Mouse (Mus musculus) G1E (cell line): ENCODE measurements at regions not wholly inside any gene's neighbourhood (a gene's known extent, or its start where the extent isn't known, plus 50 kb on each side); places are given as distances from the start of the nearest gene placed in this dataset.

ENCODE experiments used
- CTCF ChIP-seq: IDR thresholded peaks from 2 replicates; pipeline ENCODE4 v1.5.1; 2012; ENCODE audit warnings: low read depth, low read length, inconsistent platforms, mixed read lengths
- GATA1 ChIP-seq: IDR thresholded peaks from 2 replicates; pipeline ENCODE4 v1.6.1; 2012; ENCODE audit warnings: borderline replicate concordance, low read length, inconsistent platforms, mixed read lengths
- GATA2 ChIP-seq: IDR thresholded peaks from 2 replicates; pipeline ENCODE4 v1.6.1; 2012; ENCODE audit warnings: low read depth, low read length, inconsistent platforms, borderline replicate concordance
- POLR2AphosphoS5 ChIP-seq: IDR thresholded peaks from 2 replicates; pipeline ENCODE4 v1.6.1; 2012; ENCODE audit warnings: low read depth, low read length, inconsistent platforms; ENCODE audit not compliant: insufficient replicate concordance
- TAL1 ChIP-seq: conservative IDR thresholded peaks from 2 replicates; pipeline ENCODE4 v1.6.1; 2012; ENCODE audit warnings: low read depth, low read length, inconsistent platforms, mixed read lengths

DNA sequence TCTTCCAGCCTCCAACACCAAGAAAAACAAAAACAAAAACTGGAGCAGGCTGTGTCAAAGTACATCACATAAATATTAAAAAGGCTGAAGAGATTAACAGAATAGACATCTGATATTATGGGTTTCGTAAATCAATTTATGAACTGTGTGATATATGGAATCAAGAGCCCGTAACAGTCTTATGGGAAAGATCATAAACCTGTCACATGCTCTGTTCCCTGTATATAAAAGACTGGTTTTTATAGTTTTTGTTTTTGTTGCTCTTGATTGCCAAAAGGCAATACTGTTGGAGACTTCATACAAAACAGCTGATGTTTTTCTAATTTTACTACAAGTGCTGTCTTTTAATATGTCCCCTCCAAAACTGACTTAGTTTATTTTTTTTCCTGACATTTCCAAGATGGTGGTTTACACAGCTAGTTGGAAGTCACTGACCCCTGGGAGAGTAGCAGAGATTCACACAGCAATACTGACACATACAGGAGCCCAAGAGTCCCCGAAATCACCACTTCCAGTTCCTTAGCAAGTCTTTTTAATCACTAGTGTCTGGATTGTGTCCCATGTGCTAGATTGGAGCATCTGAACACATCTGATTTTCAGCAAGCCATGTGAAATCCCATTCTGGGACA is 303.1 kb upstream of the Rag2 start:
- no peak for TF ChIP-seq CTCF
- no peak for TF ChIP-seq GATA1
- no peak for TF ChIP-seq TAL1
- no peak for TF ChIP-seq POLR2AphosphoS5
- no peak for TF ChIP-seq GATA2
